Mouse (Mus musculus) Muller cell, postnatal 12 days (primary cell): Measurements from ENCODE around the gene Ofd1.
A peak's percentile ranks its signal among the peaks of the same experiment; 100 is the strongest.

Source experiments
- DNase-seq: peaks from one replicate; pipeline ENCODE4 v3.0.0-alpha.2; 2015; ENCODE audit errors: inconsistent ontology term

Gene Ofd1

GRCm38 (mm10) chrX:166359927-166360440 is 80.5 kb downstream of the Ofd1 start:
- no peak for DNase-seq

DNA sequence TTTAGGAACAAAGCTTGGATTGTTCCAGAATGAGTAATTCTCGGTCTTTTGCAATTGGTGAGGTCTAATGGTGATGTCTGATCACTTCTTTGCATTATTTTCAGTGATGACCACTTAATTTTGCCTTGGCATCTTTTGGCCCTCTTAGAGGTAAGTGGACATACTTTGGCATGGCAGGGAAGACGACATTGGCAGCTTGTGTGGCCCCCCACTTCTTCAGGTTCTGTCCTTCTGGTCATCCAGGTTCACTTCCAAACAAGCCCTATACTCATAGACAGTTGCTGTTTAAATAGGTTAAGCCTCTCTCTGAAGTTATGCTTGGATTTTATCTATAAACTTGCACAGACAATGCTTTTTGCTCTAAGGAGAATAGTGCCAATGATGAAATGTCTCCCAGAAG is 81.5 kb downstream of the Ofd1 start:
- no peak for DNase-seq

- DNase-seq, result no peak
Observed at GRCm38 (mm10) chrX:166356276-166356675, 84.2 kb downstream of the Ofd1 start.

GRCm38 (mm10) chrX:166354913-166355312 is 85.6 kb downstream of the Ofd1 start:
- DNase-seq, result no peak

GRCm38 (mm10) chrX:166353412-166353811 is 87.1 kb downstream of the Ofd1 start:
- DNase-seq, result no peak

DNA sequence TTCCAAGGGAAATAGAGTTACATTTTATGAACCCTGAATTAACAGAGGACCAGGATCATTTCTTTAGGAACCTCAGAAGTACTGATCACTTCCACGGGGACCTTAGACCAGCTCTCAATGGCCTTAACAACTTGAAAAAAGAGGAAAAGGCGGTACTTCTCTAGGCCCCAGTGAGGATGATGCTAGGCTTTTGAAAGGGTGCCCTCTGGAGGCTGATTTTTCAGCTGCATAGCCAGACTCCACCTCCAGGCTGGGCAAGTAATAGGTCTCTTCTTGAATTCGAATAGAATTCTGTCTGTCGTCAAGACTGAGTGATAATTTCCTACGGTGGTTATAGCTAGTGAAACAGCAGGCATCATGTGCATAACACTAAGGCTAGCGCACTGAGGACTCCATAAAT is 88.7 kb downstream of the Ofd1 start:
- DNase-seq, result peak; percentile 52

- no peak for DNase-seq
Observed at GRCm38 (mm10) chrX:166348634-166349033, 91.9 kb downstream of the Ofd1 start.

DNA sequence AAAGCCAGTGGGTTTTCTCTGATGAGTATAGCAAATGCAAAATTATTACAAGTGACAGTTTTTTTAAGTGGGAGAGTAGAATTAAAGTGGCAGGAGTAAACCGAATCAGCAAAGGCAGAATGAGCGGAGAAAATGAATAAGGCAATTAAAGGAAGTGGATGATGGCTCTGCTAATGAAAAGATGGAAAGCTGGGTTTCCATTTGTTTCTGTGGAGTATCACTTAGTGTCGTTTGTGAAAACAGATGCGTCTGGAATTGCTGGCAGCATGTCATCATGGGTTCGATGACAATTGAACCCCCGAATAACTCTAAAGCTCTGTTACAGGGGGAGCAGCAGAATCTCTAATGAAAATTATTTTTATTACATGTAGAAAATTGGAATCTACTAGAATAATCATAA is 92.4 kb downstream of the Ofd1 start:
- no peak for DNase-seq

DNA sequence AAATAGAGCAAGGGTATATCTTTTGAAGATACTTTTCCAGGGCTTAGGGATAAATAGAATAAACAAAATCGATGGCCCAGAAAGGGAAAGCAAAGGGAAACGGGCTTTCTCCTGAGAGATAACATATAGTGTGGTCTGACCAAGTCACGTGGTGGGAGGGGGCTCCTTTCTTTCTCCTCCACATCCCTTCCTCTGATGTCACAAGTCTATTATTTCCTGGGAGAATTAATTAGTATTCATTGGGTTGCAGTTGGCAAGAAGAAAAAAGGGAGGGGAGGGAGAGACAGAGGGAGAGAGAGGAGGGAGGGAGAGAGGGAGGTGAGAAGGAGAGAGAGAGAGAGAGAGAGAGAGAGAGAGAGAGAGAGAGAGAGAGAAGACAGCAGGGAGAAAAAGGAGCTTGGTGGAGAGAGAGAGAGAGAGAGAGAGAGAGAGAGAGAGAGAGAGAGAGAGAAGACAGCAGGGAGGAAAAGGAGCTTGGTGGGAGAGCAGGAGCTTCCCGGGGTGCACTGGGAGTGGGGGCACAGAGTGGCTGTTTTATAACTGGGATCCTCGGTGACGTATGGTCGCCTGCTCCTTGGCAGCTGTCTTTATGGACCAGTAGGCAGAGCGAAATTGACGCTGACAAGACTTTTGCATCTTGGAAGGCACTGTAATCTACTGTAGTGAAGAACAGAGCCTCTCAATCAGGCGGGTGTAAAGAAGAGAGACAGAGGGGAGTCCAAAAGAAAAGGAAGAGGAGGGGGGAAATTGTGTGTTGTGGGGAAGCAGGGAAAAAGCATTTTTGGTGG is 96.1 kb downstream of the Ofd1 start:
- peak; percentile 91 for DNase-seq

GRCm38 (mm10) chrX:166341795-166342194 is 98.7 kb downstream of the Ofd1 start:
- DNase-seq, result no peak
